Mouse (Mus musculus): ENCODE measurements around the gene Arl10. TPM values are rescaled to one million over a fixed set of nuclear protein-coding genes. Genes with fewer than 3 reads are reported as not detected.

Gene Arl10
- polyA plus RNA-seq, 1 experiment, result 24.8 TPM

GRCm38 (mm10) chr13:54565201-54565581 is 9.6 kb upstream of the Arl10 start, which contains the start of gene 4833439L19Rik:
Gene 4833439L19Rik, minus strand, starts transcription at chr13:54565435.
- H3K4me3 ChIP-seq (ENCODE audit: insufficient read depth, poor library complexity, severe bottlenecking), result peak within 1 kb of the TSS; percentile 96

GRCm38 (mm10) chr13:54565594-54566345 is 9.0 kb upstream of the Arl10 start:
- H3K36me3 ChIP-seq (ENCODE audit: control insufficient read depth, insufficient read depth), result no peaks in the 10 kb centered on the region
- no peak overlapping the region for H3ac ChIP-seq (ENCODE audit: control insufficient read depth, insufficient read length, low read depth)
- H3K79me2 ChIP-seq (ENCODE audit: control insufficient read depth, insufficient read depth), result peaks cover 38% of the 10 kb centered on the region
- H3K4me3 ChIP-seq (ENCODE audit: insufficient read depth, poor library complexity, severe bottlenecking), result peak overlapping the region; percentile 96
- H3K79me3 ChIP-seq (ENCODE audit: low read depth), result peaks cover 26% of the 10 kb centered on the region
- no peaks in the 10 kb centered on the region for H3K27me3 ChIP-seq (ENCODE audit: control insufficient read depth, insufficient read depth, insufficient read length)
- TF ChIP-seq CEBPB (IDR thresholded peaks at IDR 0.05; ENCODE audit: low read depth) (no peak), CTCF (IDR thresholded peaks at IDR 0.05; ENCODE audit: control insufficient read depth, insufficient read depth, insufficient read length) (peak; percentile 29), MYOD1 (IDR thresholded peaks at IDR 0.05; ENCODE audit: control insufficient read depth, insufficient read length, low read depth) (no peak)

More at GRCm38 (mm10) chr13:54565201-54565581, 9.6 kb upstream of the Arl10 start, which contains the start of gene 4833439L19Rik:
- Histone ChIP-seq H3K27me3 (ENCODE audit: control insufficient read depth, insufficient read depth, insufficient read length) (no peaks in the 10 kb centered on the region), H3K36me3 (ENCODE audit: control insufficient read depth, insufficient read depth) (peaks cover 2% of the 10 kb centered on the region), H3ac (ENCODE audit: control insufficient read depth, insufficient read length, low read depth) (peak within 1 kb of the TSS; percentile 92), H3K79me2 (ENCODE audit: control insufficient read depth, insufficient read depth) (peaks cover 38% of the 10 kb centered on the region), H3K79me3 (ENCODE audit: low read depth) (peaks cover 26% of the 10 kb centered on the region)
- no peak for TF ChIP-seq FOSL1 (IDR thresholded peaks at IDR 0.05; ENCODE audit: insufficient read depth, low read length, poor library complexity, severe bottlenecking)
- TF ChIP-seq MAX (IDR thresholded peaks at IDR 0.05), result no peak
- TF ChIP-seq MYOD1 (IDR thresholded peaks at IDR 0.05; ENCODE audit: control insufficient read depth, insufficient read length, low read depth), result no peak
- TF ChIP-seq CTCF (IDR thresholded peaks at IDR 0.05; ENCODE audit: control insufficient read depth, insufficient read depth, insufficient read length), result no peak
- no peak for TF ChIP-seq USF1 (IDR thresholded peaks at IDR 0.05; ENCODE audit: low read depth)
- TF ChIP-seq MYOG (IDR thresholded peaks at IDR 0.05; ENCODE audit: control insufficient read depth, extremely low read depth, insufficient read length), result no peak
- no peak for TF ChIP-seq CEBPB (IDR thresholded peaks at IDR 0.05; ENCODE audit: low read depth)

DNA sequence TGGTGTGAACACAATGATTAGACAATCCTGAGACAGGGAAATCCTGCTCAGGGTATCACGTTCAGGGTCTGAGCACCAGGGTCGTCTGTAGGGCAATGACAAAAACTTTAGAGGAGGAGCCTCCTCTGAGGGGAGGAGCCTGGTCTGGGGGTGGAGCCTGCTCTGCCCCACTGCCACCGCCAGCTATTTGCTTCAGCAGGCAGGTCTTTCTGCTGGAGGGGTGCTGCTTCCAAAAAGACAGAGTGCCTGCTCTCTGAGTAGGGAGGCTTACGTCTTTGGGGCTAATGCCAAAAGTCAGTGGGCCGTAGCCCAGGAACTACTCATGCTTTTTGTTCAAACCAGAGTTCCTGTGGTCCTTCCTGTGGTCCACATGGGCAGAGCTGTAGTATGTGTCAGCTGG is 6.4 kb upstream of the Arl10 start:
- no peak overlapping the region for H3K4me3 ChIP-seq (ENCODE audit: insufficient read depth, poor library complexity, severe bottlenecking)
- no peaks in the 10 kb centered on the region for H3K36me3 ChIP-seq (ENCODE audit: control insufficient read depth, insufficient read depth)
- H3ac ChIP-seq (ENCODE audit: control insufficient read depth, insufficient read length, low read depth), result no peak overlapping the region
- H3K79me3 ChIP-seq (ENCODE audit: low read depth), result peaks cover 17% of the 10 kb centered on the region
- TF ChIP-seq MYOD1 (IDR thresholded peaks at IDR 0.05; ENCODE audit: control insufficient read depth, insufficient read length, low read depth) (no peak), MAX (IDR thresholded peaks at IDR 0.05) (no peak), CEBPB (IDR thresholded peaks at IDR 0.05; ENCODE audit: low read depth) (no peak), USF1 (IDR thresholded peaks at IDR 0.05; ENCODE audit: low read depth) (no peak), MYOG (IDR thresholded peaks at IDR 0.05; ENCODE audit: control insufficient read depth, extremely low read depth, insufficient read length) (no peak), FOSL1 (IDR thresholded peaks at IDR 0.05; ENCODE audit: insufficient read depth, low read length, poor library complexity, severe bottlenecking) (no peak), CTCF (IDR thresholded peaks at IDR 0.05; ENCODE audit: control insufficient read depth, insufficient read depth, insufficient read length) (no peak)
- H3K27me3 ChIP-seq (ENCODE audit: control insufficient read depth, insufficient read depth, insufficient read length), result no peaks in the 10 kb centered on the region
- H3K79me2 ChIP-seq (ENCODE audit: control insufficient read depth, insufficient read depth), result peaks cover 17% of the 10 kb centered on the region

DNA sequence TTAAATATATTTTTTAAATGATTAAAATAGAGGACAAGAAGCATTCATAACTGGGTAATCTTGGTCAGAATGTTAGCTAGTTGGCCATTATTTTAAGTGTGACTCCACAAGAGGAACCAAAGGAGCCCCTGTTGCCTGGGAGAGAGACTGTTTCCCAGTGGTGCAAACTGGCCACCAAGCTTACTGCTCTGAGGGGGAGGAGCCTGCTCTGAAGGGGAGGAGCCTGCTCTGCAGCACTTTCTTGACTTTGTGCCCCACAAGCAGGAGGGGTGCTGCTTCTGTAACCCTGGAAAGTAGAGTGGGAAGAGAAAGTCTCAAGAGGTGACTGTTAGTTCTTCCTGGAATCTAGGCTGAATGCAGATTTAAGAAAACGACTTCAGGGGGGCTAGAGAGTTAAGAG is 5.5 kb upstream of the Arl10 start:
- TF ChIP-seq MYOD1 (IDR thresholded peaks at IDR 0.05; ENCODE audit: control insufficient read depth, insufficient read length, low read depth), result no peak
- no peaks in the 10 kb centered on the region for H3K27me3 ChIP-seq (ENCODE audit: control insufficient read depth, insufficient read depth, insufficient read length)
- H3K79me3 ChIP-seq (ENCODE audit: low read depth), result peaks cover 9% of the 10 kb centered on the region
- H3K4me3 ChIP-seq (ENCODE audit: insufficient read depth, poor library complexity, severe bottlenecking), result no peak overlapping the region
- H3ac ChIP-seq (ENCODE audit: control insufficient read depth, insufficient read length, low read depth), result no peak overlapping the region
- H3K36me3 ChIP-seq (ENCODE audit: control insufficient read depth, insufficient read depth), result no peaks in the 10 kb centered on the region
- peaks cover 8% of the 10 kb centered on the region for H3K79me2 ChIP-seq (ENCODE audit: control insufficient read depth, insufficient read depth)

GRCm38 (mm10) chr13:54570736-54571135 is 4.1 kb upstream of the Arl10 start:
- no peaks in the 10 kb centered on the region for H3K27me3 ChIP-seq (ENCODE audit: control insufficient read depth, insufficient read depth, insufficient read length)
- H3ac ChIP-seq (ENCODE audit: control insufficient read depth, insufficient read length, low read depth), result no peak overlapping the region
- no peak overlapping the region for H3K4me3 ChIP-seq (ENCODE audit: insufficient read depth, poor library complexity, severe bottlenecking)
- no peaks in the 10 kb centered on the region for H3K79me2 ChIP-seq (ENCODE audit: control insufficient read depth, insufficient read depth)
- peaks cover 2% of the 10 kb centered on the region for H3K79me3 ChIP-seq (ENCODE audit: low read depth)
- no peak for TF ChIP-seq USF1 (IDR thresholded peaks at IDR 0.05; ENCODE audit: low read depth)
- no peak for TF ChIP-seq MAX (IDR thresholded peaks at IDR 0.05)
- no peaks in the 10 kb centered on the region for H3K36me3 ChIP-seq (ENCODE audit: control insufficient read depth, insufficient read depth)

- Histone ChIP-seq H3K36me3 (ENCODE audit: control insufficient read depth, insufficient read depth) (no peaks in the 10 kb centered on the region), H3K79me2 (ENCODE audit: control insufficient read depth, insufficient read depth) (no peaks in the 10 kb centered on the region), H3K4me3 (ENCODE audit: insufficient read depth, poor library complexity, severe bottlenecking) (no peak overlapping the region), H3K79me3 (ENCODE audit: low read depth) (peaks cover 2% of the 10 kb centered on the region), H3K27me3 (ENCODE audit: control insufficient read depth, insufficient read depth, insufficient read length) (no peaks in the 10 kb centered on the region), H3ac (ENCODE audit: control insufficient read depth, insufficient read length, low read depth) (no peak overlapping the region)
- TF ChIP-seq MYOG (IDR thresholded peaks at IDR 0.05; ENCODE audit: control insufficient read depth, extremely low read depth, insufficient read length), result no peak
- TF ChIP-seq FOSL1 (IDR thresholded peaks at IDR 0.05; ENCODE audit: insufficient read depth, low read length, poor library complexity, severe bottlenecking), result no peak
Measured at GRCm38 (mm10) chr13:54571637-54572036, 3.2 kb upstream of the Arl10 start.

All from C2C12 (cell line).